Mouse (Mus musculus) cerebellum, adult 2 months (tissue): Measurements from ENCODE around the gene Grxcr1.

Experiments
- CTCF ChIP-seq: fragments of 200-500 bp; IDR thresholded peaks from 2 replicates; pipeline ENCODE4 v1.5.1; 2011; ENCODE audit warnings: low read depth, mild to moderate bottlenecking, control low read depth, low read length, moderate library complexity, borderline replicate concordance; ENCODE audit not compliant: insufficient read depth
- POLR2A ChIP-seq: fragments of 200-500 bp; IDR thresholded peaks from 2 replicates; pipeline ENCODE4 v1.6.1; 2011; ENCODE audit warnings: low read length, control low read depth, borderline replicate concordance; ENCODE audit not compliant: insufficient read depth

GRCm38 (mm10) chr5:68068694-68069093 lies 37.1 kb downstream of the Grxcr1 start:
- TF ChIP-seq POLR2A (no peak), CTCF (no peak)
